Mouse (Mus musculus) hindbrain, embryonic 11.5 days (tissue): ENCODE measurements around the gene Oit1. TPM values are rescaled to one million over a fixed set of nuclear protein-coding genes. Genes with fewer than 3 reads are reported as not detected.

ENCODE experiments used
- ATAC-seq: fragments of 200-750 bp; cut with Nextera tagmentation; 2 replicates; pipeline ENCODE4 v1.8.0; 2017; ENCODE audit warnings: mild to moderate bottlenecking, moderate TSS enrichment, moderate library complexity; ENCODE audit not compliant: low FRiP score
- DNase-seq: peaks from one replicate; pipeline ENCODE4 v3.0.0-alpha.2; 2015; ENCODE audit warnings: low spot score
- H3K27ac ChIP-seq: fragments of 300-500 bp; sonication (generic); 2 replicates; pipeline ENCODE4 v1.5.1; 2014; ENCODE audit warnings: mild to moderate bottlenecking, low read depth, low read length
- H3K27me3 ChIP-seq: fragments of 300-500 bp; sonication (generic); 2 replicates; pipeline ENCODE4 v1.6.1; 2014; ENCODE audit warnings: mild to moderate bottlenecking, low read length, moderate library complexity, mixed read lengths; ENCODE audit not compliant: control insufficient read depth, insufficient read depth
- H3K36me3 ChIP-seq: fragments of 300-500 bp; sonication (generic); 2 replicates; pipeline ENCODE4 v1.6.1; 2014; ENCODE audit warnings: mild to moderate bottlenecking, low read length, moderate library complexity, mixed read lengths; ENCODE audit not compliant: control insufficient read depth, insufficient read depth
- H3K4me1 ChIP-seq: fragments of 300-500 bp; sonication (generic); replicated peaks from 2 replicates; pipeline ENCODE4 v1.6.1; 2014; ENCODE audit warnings: low read length, mixed read lengths; ENCODE audit not compliant: control insufficient read depth, insufficient read depth
- H3K4me2 ChIP-seq: fragments of 300-500 bp; sonication (generic); replicated peaks from 2 replicates; pipeline ENCODE4 v1.6.1; 2014; ENCODE audit warnings: mild to moderate bottlenecking, low read depth, low read length
- H3K4me3 ChIP-seq: fragments of 300-500 bp; sonication (generic); 2 replicates; pipeline ENCODE4 v1.5.1; 2014; ENCODE audit warnings: low read depth, low read length
- H3K9ac ChIP-seq: fragments of 300-500 bp; sonication (generic); 2 replicates; pipeline ENCODE4 v1.6.1; 2014; ENCODE audit warnings: low read depth, low read length
- H3K9me3 ChIP-seq: fragments of 300-500 bp; sonication (generic); 2 replicates; pipeline ENCODE4 v1.6.1; 2016; ENCODE audit warnings: low read length; ENCODE audit not compliant: control insufficient read depth
- WGBS: fragments of 180-500 bp; shearing (Covaris S2); extraction: QIAGEN DNeasy Blood & Tissue Kit; methylation state at CpG from one replicate; pipeline ENCODE4 v1.1.7; 2014; 5-methylcytosine and 5-hydroxymethylcytosine counted together
- polyA plus RNA-seq: library from polyadenylated mRNA; unstranded; fragments of >200 nt; fragmentation: Nextera tagmentation; extraction: Ambion mirVana; gene quantifications from 2 replicates; pipeline ENCODE4 v1.2.1, GENCODE M21; 2014

Gene Oit1
- polyA plus RNA-seq, 1 experiment from 2014 or later: 0.14 TPM

DNA sequence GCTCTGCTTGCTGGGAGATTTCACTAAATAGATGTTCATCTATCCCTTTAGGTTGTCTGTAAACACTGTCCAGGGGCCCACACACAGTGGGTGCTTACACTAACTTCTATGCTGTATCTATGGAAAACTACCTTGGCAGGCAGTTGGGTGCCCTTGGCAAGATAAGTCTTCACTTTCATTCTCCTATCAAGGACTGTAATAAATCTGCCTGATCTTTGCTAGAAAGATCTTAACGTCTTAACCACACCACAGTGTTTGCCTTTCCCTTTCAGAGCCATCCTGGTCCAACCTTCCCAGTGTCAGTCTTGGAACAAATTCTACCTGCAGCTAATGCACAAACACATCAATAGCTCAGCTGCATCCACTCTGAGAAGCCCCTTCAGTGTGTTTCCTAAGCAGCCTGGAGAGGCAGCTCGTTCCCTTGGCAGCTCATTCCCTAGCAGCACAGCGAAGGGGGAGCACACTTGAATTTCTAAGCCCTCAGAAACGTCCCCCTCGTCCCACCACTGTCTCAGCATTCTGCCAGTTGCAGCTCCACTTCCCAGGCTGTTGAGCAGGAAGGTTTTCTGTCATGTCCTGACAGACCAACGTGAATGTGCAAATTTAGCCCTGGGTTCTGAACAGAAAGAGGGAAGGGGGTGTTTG lies 13.7 kb upstream of the Oit1 start:
- 61% methylated on average over 6 of the region's 6 CpGs for WGBS
- Histone ChIP-seq H3K27ac (no peak overlapping the region), H3K9me3 (no peaks in the 10 kb centered on the region), H3K36me3 (no peaks in the 10 kb centered on the region), H3K4me2 (no peak overlapping the region), H3K27me3 (no peaks in the 10 kb centered on the region), H3K4me3 (no peak overlapping the region), H3K4me1 (no peaks in the 10 kb centered on the region), H3K9ac (no peak overlapping the region)
- ATAC-seq: no peak
- no peak for DNase-seq

DNA sequence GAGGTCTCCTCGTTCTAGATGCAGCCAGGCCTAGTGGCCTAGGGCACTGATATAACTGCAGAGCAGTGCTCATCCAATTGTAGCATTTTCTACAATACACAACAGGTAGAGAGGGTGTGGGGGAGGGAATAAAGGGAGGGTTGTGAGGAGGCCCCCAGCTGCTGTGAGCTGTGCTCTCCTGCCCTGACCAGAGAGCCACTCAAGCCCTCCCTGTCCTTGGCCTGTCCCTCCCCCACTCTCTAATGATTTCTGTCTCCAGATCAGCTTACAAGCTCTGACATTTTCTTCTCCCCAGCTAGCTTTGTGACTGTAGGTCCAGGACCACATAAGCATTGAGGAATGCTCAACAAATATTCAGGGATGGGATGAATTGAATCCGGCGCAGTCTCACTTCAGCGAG lies 9.2 kb downstream of the Oit1 start:
- H3K9me3 ChIP-seq: no peaks in the 10 kb centered on the region
- 68% methylated on average over 4 of the region's 4 CpGs for WGBS
- no peaks in the 10 kb centered on the region for H3K36me3 ChIP-seq
- H3K4me1 ChIP-seq: no peaks in the 10 kb centered on the region
- H3K9ac ChIP-seq: no peak overlapping the region
- DNase-seq (no peak), ATAC-seq (no peak)
- H3K27me3 ChIP-seq: no peaks in the 10 kb centered on the region
- H3K4me2 ChIP-seq: no peak overlapping the region
- H3K4me3 ChIP-seq: no peak overlapping the region
- H3K27ac ChIP-seq: no peak overlapping the region

DNA sequence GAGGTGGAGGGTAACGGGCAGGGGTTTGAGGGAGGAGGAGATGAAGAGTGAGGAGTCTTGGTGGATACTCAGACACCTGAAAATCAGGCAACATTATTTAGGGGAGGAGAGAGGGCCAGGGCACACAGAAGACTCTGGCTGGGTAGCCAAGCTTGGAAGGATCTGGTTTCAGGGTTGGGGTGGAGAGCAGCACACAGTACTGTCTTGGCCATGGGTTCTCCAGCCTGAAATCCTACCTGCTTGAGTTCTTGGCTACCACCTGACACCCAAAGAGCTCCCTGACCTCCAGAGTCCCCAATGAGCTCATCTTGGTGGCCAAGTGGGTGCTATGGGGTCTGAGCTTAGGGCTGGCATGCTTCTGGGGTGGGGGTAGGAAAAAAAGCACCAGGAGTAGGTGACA lies 9.7 kb downstream of the Oit1 start:
- Histone ChIP-seq H3K4me1 (no peaks in the 10 kb centered on the region), H3K9me3 (no peaks in the 10 kb centered on the region), H3K4me3 (no peak overlapping the region), H3K9ac (no peak overlapping the region), H3K4me2 (no peak overlapping the region), H3K27me3 (no peaks in the 10 kb centered on the region), H3K36me3 (no peaks in the 10 kb centered on the region), H3K27ac (no peak overlapping the region)
- ATAC-seq (no peak), DNase-seq (no peak)
- 91% methylated on average over 1 of the region's 1 CpGs for WGBS

DNA sequence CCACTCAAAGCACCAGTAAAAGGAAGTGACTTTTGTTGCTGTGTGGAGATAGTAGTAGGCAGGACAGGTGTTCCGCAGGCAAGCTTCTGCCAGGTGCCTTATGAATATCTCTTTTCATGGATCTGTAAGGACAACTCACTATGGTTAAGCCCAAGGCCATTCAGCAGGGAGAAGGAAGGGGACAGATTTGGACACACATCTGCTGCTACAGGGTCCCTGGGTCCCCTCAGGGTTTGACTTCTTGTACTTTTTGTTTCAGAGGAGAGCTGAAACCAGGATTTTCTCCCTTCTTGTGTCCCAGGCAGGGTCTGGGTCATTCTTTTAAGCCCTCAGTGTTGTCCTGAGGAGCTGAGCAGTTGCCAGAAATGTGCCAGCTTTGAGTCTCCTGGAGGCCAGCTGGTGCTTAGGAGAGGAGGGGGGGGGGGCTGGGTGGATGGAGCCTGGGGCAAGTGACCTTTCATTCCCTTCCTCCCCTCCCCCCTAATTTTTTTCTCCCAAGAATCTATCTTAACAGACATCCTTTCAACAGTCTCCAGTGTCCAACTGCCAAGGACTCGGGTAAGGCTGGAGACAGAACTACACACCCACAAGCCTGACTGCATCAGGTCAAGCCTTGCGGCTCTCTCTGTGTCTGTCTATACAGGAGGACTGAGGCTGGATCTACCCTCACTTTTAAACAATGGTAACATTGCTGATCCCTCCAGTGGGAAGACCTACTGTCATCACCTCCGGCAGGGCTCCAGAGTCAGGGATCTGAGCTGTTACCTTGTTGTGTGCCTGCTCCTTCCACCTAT lies 10.6 kb downstream of the Oit1 start:
- Histone ChIP-seq H3K36me3 (no peaks in the 10 kb centered on the region), H3K9ac (no peak overlapping the region), H3K4me1 (no peaks in the 10 kb centered on the region), H3K4me3 (no peak overlapping the region), H3K27ac (no peak overlapping the region), H3K9me3 (no peaks in the 10 kb centered on the region), H3K27me3 (no peaks in the 10 kb centered on the region), H3K4me2 (no peak overlapping the region)
- DNase-seq: peak; percentile 25
- WGBS: 42% methylated on average over 4 of the region's 4 CpGs
- ATAC-seq: peak; percentile 63

DNA sequence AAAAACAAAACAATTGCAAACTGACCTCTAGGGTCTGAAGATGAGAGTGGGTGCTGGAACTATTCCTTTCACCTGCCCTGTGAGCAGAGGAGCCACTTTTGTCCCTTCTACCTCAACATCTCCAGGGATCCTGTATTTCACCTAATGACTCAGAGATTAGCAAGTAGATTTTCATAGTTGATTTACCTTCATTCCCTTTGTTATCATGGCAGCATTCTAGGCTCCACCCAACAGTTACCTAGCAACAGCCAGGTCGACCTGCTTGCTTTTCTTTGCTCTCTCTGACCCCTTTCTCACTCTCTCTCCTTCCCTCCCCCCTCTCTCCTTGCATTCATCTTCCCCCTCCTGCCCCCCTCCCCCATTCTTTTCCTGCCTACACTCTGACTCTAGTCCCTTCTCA lies 11.4 kb downstream of the Oit1 start:
- no peaks in the 10 kb centered on the region for H3K9me3 ChIP-seq
- no peak for ATAC-seq
- H3K27ac ChIP-seq: no peak overlapping the region
- H3K4me1 ChIP-seq: no peaks in the 10 kb centered on the region
- H3K36me3 ChIP-seq: no peaks in the 10 kb centered on the region
- no peak overlapping the region for H3K4me3 ChIP-seq
- WGBS: 0% methylated on average over 1 of the region's 1 CpGs
- H3K4me2 ChIP-seq: no peak overlapping the region
- no peak for DNase-seq
- no peak overlapping the region for H3K9ac ChIP-seq
- no peaks in the 10 kb centered on the region for H3K27me3 ChIP-seq

DNA sequence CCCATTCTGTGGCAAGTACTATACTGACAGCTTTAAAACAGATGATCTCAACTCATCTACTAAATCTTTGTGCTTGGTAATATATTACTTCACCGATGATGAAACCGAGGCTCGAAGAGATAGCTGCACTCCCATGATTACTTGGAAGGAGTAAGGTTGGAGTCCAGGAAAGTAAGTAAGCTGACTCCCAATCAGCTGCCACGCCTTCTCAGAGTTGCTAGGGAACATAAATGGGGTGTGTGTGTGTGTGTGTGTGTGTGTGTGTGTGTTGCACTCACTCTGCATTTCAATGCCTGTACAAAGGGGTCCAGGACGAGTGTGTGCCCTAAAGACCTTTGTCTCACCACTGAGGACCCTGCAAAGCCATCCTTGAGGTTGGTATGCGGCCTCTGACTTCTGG lies 12.7 kb downstream of the Oit1 start:
- no peaks in the 10 kb centered on the region for H3K27me3 ChIP-seq
- H3K36me3 ChIP-seq: no peaks in the 10 kb centered on the region
- H3K9ac ChIP-seq: no peak overlapping the region
- no peak for ATAC-seq
- H3K4me1 ChIP-seq: no peaks in the 10 kb centered on the region
- no peak for DNase-seq
- 71% methylated on average over 6 of the region's 6 CpGs for WGBS
- H3K4me2 ChIP-seq: no peak overlapping the region
- H3K27ac ChIP-seq: no peak overlapping the region
- H3K9me3 ChIP-seq: no peaks in the 10 kb centered on the region
- H3K4me3 ChIP-seq: no peak overlapping the region

DNA sequence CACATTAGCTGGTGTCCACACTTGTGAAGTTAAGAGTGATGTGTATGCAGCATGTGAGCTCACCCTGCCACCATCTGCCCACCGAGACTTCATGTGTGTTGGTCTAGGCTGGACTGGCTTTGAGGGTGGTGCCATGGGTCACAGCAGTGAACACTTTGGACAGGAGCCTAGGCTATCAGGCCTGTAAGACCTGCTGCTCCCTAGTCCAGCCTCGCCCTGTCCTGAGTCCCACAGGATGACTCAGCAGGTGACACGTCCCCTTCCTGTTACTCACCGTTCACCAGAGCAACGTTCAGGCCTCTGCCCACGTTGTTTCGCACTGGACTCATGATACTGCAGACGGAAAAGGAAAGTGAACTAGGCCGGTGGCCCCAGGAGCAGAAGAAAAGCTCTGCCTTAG lies 21.7 kb downstream of the Oit1 start:
- H3K4me2 ChIP-seq: no peak overlapping the region
- 0 out of 2 replicates have a peak, but pooled peaks have one; percentile 28 for ATAC-seq
- no peak for DNase-seq
- no peaks in the 10 kb centered on the region for H3K27me3 ChIP-seq
- H3K9ac ChIP-seq: no peak overlapping the region
- H3K36me3 ChIP-seq: no peaks in the 10 kb centered on the region
- H3K27ac ChIP-seq: no peak overlapping the region
- H3K4me3 ChIP-seq: no peak overlapping the region
- WGBS: 87% methylated on average over 9 of the region's 9 CpGs
- H3K4me1 ChIP-seq: no peaks in the 10 kb centered on the region
- no peaks in the 10 kb centered on the region for H3K9me3 ChIP-seq

DNA sequence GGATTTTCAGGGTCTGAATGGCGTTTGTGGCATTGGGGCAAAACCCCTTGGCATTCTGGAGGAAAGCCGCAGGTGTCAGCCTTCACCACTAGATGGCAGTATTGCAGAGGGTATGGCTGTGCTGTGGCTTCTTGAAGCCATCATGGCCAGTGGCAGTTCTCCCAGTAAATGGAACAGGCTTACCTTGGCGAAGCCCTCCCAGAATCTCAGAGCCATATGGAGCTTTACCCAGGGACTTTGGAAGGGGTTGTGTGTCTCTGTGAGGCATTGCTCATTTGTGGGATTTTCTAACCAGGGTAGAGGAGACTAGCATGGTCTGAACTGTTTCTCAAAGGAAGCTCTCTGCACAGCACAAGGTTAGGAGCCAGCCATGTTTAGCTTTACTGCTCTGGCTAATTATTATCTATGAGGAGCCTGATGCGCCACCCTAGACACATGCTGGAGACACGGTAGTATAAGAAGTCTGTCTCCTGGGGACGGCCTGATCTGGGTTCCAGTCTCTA lies 22.5 kb downstream of the Oit1 start:
- ATAC-seq (peak; percentile 69; the same call in 1 of the 2 replicates), DNase-seq (peak; percentile 87)
- Histone ChIP-seq H3K27me3 (no peaks in the 10 kb centered on the region), H3K4me2 (no peak overlapping the region), H3K9me3 (no peaks in the 10 kb centered on the region), H3K4me1 (no peaks in the 10 kb centered on the region), H3K4me3 (no peak overlapping the region), H3K36me3 (no peaks in the 10 kb centered on the region), H3K27ac (no peak overlapping the region), H3K9ac (no peak overlapping the region)
- WGBS: 44% methylated on average over 6 of the region's 6 CpGs

DNA sequence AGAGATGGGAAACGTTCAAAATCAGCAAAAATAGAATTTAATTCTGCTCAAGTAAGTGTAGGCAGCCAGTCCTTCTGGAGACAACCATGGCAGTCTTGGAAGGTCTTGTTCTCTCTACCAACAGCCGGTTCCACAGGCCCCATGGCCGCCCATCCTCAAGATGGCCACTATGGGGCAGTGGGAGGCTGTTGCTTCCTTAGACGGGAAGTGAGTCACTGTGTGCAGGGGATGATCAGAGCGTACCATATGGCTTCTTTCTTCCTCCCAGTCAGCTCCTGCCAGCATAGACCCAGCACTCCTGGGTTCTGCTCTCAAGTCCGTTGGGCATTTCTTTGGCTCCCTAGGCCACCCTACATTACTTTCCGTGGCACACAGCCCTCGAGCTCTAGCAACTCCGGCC lies 29.6 kb downstream of the Oit1 start:
- H3K4me1 ChIP-seq: no peaks in the 10 kb centered on the region
- H3K4me2 ChIP-seq: no peak overlapping the region
- WGBS: 74% methylated on average over 9 of the region's 9 CpGs
- DNase-seq (no peak), ATAC-seq (no peak)
- H3K27me3 ChIP-seq: no peaks in the 10 kb centered on the region
- no peak overlapping the region for H3K27ac ChIP-seq
- H3K36me3 ChIP-seq: no peaks in the 10 kb centered on the region
- no peak overlapping the region for H3K9ac ChIP-seq
- no peaks in the 10 kb centered on the region for H3K9me3 ChIP-seq
- no peak overlapping the region for H3K4me3 ChIP-seq
